Mouse (Mus musculus) thymus, postnatal 14 days (tissue): Measurements from ENCODE around the gene Zfp229.
A peak's percentile ranks its signal among the peaks of the same experiment; 100 is the strongest.
"Not testable (repeated sequence)": the region's sequence is repeated elsewhere in the genome, so short reads cannot be mapped to it uniquely, and the experiment has no call there.

Source experiments
- DNase-seq: peaks from one replicate; pipeline ENCODE4 v3.0.0; 2021

Gene Zfp229

DNA sequence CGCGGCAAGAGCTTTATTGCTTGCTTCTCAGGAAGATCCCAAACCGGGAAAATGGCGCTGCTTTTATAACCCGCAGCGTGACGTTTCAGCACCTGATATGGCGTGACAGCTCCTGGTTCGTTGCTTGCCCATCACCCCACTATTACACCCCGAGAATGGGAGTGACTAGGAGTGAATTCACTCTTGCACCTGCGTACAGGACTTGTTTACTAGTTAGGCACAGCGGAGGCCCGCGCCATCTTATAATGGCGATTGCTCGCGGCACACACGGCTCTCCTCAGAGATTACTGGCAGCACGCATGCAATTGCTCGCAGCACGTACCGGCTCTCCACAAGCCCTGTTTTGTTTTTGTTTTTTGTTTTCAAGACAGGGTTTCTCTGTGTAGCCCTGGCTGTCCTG lies at the start of gene Zfp229:
TSS of gene Zfp229 (plus strand) at position 301 of the 400 bp plus-strand sequence.
- DNase-seq = not testable (repeated sequence)

DNA sequence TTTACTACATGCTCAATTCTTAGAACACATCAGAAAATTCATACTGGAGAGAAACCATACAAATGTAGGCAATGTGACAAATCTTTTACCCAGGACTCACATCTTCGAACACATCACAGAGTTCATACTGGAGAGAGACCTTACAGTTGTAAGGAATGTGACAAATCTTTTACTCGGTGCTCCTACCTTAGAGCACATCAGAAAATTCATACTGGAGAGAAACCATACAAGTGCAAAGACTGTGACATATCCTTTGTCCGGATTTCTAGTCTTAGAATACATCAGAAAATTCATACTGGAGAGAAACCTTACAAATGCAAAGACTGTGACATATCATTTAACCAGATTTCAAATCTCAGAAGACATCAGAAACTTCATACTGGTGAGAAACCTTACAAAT lies 39.0 kb upstream of the Zfp229 start, which contains the start of gene Gm10226:
TSS of gene Gm10226 (plus strand) at position 301 of the 400 bp plus-strand sequence.
- DNase-seq = no peak

DNA sequence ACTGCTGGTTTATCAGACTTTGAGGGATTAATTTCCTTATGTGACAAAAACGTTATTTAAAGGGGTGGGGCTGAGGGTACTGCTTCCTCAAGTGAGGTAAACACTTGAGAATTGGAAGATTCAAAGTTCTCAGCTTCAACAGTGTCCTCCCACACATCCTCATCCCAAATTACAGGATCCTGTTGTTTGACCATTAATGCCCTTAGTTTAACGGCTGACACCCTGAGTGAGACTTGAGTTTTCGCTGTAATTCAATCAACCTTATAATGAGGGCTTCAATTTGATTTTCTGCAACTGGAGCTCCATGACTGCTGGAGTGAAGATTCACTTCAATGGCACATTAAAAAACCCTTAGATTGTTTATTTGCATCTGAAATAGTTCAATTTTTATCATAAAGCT lies 37.3 kb upstream of the Zfp229 start:
- DNase-seq = no peak

DNA sequence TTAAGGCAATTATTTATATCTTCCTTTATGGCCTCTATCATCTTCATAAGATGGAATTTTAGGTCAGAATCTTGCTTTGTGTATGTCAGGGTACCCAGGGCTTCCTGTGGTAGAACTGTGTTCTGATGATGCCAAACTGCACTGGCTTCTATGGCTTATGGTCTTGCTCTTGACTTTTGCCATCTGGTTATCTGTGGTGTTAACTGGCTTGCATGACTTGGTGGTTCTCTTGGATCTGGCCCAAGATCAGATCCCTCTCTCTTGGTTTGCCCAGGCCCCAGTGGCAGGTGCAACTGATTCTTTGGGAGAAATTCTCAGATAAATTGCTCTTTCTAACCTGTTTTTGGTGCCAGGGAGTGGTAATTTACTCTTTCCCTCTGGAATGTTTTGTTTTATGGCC lies 34.5 kb upstream of the Zfp229 start:
- no peak for DNase-seq

DNA sequence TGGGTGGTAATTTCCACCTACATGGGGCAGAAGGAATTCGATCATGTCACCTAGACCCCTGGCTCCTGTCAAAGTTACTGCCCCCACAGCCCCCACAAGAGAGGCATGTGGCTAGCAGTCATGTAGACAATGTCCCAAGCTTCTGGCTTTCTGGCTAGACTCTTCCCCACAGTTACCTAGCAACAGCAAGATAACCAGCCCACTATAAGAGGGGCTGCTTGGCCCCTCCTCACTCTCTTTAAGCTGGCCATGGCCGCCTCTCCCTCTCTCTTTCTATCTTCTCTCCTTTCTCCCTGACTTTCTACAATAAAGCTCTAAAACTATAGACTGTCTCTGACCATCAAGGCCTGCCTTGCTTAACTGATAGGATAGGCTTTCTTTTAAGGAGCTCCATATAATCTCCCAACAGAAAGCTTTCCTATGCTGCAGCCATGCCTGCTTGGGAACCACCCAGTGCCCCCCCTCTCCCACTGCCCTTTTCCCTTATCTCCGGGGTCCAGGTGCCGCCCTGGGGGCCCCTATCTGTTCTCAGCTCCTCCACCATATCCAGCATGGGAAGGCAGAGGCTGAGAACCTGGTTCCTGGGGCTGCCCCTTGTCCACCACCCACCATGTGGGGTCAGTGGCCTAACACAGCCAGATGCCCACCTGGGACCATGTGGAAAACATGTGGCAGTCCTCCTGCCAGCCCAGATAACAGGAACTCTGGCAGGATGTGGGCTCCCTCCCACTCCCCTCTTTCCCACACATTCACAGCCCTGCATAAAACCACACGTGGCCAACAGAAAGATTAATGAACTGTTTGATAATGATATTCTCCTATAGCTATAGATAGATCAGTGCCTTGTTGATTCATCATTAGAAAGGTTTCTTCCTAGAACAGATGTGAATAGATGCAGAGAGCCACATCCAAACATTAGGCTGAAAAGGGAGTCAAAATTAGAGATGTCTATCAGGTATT lies 28.0 kb upstream of the Zfp229 start:
- DNase-seq = no peak

DNA sequence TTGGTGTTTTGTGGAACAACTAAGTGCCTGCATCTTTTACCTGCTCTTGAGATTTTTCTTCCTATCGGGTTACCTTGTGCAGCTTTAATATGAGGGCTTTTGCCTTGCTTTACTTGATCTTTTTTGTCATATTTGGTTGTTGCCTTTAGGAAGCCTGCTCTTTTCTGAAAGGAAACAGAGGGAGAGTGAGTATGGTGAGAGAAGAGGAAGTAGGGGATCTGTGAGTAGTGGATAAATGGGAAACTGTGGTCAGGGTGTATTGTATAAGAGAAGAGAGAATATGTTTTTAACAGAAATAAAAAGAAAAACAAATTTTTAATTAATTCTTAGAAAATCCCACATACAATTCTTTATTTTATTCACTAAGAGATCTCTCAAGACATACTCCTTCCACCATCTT lies 27.2 kb upstream of the Zfp229 start:
- DNase-seq = no peak

DNA sequence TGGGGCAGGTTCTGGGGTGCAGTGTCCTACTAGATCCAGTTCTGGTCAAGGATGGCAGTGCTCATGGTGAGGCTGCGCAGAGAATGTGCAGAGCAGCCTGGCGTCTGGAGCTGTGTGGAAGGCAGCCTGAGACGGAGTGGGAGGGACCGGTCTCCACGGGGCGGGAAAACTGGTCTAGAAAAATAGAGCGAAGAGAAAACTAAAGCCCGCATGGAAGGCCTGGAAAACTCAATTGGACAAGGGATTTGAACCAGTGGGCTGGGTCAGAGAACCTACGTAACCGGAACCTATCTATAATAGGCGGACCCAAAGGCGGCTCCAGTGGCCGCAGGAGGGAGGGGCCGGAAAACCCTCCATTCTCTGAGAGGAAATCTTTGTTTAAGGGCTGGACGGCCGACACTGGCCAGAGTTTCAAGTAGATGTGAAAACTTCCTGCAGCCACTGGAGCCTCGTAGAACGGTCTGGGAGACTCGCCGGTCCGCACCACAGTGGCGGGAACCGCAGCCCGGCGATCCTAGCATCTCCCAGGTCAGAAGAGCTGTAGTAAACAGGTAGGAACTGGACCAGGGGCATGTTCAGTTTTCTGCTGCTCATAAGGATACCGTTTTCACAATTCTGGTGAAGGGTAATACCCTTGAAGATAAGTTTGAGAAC lies 23.1 kb upstream of the Zfp229 start, which contains the start of gene Zfp760:
TSS of gene Zfp760 (plus strand) at position 399 of the 654 bp plus-strand sequence.
- DNase-seq = peak; percentile 46

DNA sequence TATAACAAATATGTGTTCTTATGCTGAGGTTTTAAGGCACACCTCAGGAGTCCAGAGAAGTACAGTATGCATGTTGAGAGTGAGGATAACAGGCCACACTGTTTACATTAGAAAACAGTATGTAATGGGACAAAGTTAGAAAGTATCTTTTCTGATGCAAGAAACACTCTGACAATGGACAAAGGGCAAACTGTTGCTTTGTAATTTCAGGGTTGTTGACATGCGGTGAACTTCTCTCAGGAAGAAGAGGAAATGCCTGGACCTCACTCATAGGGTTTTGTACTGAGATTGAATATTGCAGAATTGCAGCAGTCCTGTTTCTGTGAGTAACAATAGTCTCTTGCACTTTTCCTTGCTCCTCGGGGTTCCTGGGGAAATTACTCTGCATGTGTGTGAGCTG lies 22.2 kb upstream of the Zfp229 start:
- DNase-seq = no peak

DNA sequence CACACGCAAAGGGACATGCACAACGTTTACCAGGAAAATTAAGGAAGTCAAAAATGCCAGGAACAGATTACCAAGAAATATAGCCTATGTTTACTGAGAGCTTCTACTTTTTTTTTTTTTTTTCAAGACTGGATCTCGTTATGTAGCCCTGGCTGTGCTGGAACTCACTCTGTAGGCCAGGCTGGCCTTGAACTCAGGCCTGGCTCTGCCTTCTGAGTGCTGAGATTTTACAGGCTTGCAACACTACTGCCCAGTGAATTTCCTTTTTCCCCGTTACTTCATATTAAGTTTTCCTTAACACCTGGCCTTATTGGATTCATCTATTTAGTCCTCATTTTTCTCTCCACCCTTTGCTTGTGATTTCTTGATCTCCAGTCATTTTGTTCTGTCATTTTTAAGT lies 2.5 kb downstream of the Zfp229 start:
- DNase-seq = no peak

DNA sequence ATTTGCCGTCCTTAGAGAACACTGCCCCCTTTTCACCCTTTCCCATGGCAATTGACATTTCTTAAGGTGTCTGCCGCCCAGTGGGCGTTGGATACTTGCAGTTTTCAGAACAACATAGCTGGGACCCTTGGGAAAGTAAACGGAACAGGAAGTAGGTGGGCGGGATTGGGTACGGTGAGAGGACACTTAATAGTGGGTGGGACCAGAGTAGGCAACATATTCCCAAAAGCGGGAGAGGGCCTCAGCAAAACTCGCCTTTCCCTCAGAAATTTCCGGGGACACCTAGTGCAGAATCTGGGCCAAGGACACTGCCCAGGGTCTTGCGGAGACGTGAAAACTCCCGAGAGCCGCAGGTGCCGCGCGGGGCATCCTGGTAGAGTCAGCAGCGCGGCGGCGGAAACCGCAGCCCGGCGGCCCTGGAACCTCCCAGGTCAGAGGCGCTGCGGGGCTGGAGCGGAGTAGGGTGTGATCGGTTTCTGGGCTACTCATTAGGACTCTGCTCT lies 3.0 kb downstream of the Zfp229 start:
- DNase-seq = peak; percentile 77

DNA sequence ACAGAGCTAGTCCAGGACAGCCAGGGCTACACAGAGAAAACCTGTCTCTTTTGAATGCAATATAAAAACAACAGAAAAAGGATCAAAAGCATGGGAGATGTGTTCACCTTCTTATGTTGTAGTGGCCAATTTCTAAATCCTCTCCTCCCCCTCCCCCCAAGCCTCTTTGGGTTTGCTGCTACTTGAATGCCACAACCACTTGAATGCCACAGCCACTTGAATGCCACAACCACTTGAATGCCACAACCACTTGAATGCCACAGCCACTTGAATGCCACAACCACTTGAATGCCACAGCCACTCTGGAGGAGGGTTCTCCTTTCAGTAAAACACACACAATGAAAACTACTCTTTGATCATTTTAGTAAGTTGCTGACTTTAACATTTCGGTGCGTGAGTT lies 22.2 kb downstream of the Zfp229 start:
- DNase-seq = no peak

DNA sequence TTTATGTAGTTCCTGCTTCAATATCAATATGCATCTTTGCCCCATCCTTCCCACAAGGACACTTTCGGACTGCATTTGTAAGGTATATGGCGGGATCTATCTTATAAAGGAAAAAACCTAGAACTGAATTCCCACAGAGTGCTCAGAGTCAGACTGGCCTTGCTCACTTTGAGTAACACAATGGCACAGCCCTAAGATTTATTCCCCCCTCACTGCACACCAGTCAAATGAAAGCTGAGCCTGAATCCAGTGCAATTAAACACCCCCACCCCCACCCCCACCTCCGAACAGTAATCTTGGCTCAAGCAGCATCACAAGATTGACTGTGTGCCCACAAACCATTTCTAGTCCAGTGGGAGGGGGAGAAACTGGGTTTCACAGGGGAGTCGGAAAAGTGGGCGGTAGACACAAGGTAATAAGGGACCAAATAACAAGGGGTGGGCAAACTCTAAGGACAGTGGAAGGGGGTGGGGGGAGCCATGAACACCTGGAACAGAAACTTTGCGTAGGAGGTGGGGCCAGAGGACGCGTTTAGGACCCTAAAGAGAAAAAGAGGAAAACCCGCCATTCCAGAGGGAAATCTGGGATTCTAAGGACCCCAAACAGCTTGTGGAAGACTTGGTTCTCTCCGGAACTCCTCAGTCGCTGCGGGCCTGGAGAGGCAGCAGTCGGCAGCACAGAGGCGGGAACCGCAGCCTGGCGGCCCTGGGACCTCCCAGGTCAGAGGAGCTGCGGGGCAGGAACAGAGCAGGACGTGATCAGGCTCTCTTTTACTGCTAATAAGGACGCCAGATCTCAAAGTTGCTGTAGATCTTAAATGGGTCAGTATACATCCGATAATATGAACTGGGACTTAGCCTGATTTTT lies 23.0 kb downstream of the Zfp229 start:
- DNase-seq = no peak

DNA sequence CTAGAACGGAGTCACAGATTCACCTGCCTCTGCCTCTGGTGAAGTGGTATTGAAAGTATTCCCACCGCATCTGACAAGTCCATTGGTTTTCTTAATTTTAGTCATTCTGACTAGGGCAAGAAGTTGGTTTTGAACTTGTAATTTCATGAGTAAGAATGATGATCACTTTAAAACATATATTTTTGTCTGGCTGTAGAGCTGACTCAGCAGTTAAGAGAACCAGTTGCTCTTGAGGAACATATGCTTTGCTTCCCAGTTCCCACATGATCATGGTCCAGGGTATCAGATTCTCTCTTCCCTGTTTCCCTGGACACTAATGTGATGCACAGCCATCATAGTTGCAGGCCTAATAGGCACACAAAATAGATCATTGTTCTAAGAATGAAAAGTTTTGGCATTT lies 39.7 kb downstream of the Zfp229 start:
- DNase-seq = no peak

DNA sequence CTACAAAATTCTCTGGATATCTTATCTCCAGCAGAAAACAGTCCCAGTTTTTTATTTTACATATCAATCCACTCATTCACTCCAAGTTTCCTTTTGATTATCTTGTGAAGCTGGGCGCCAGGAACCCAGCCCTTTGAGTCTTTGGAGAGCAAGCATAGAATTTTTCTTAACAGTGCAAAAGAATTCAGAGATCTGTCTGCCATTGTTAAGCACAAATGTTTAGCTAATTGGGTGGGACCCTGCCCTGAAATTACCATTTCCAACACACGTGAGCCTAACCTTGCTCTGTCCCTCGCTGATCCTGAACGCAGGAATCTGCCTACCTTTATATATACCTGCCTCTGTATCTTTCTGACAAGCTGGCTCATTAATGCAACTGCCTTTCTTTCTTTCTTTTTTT lies 61.7 kb downstream of the Zfp229 start:
- DNase-seq = no peak

DNA sequence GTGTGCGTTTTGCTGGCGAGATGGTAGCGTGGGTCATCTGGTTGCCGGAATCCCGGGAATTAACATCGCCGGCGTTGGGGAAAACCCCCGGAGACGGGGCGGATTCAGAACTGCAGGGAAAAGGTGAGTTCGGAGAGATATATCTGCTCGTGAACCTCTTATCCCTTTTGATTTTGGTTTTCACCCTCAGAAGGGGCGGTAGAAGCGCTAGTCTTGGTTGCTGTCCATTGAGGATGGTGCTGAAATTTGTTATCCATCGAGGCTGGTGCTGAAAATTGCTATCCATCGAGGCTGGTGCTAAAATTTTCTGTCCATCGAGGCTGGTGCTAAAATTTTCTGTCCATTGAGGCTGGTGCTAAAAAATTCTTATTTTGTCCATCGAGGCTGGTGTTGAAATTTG lies 70.8 kb downstream of the Zfp229 start:
- DNase-seq = peak; percentile 2
